Mouse (Mus musculus) layer of hippocampus, postnatal 10 days (tissue): ENCODE measurements around the gene Zfp180. TPM values are rescaled to one million over a fixed set of nuclear protein-coding genes. Genes with fewer than 3 reads are reported as not detected.

Source experiments
- total RNA-seq, 2 experiments: library from RNA; stranded (reverse); gene quantifications; 2 replicates each; pipeline ENCODE4 v1.2.3; 2021

The Zfp180 gene
- total RNA-seq, 2 experiments from 2014 or later, result 31.3 to 31.4 TPM

Other genes with a start within 250 kb of the Zfp180 start
- gene Vmn1r176, start 244.6 kb upstream of the Zfp180 start, total RNA-seq, result not detected
- not detected for gene Vmn1r177, start 215.5 kb upstream of the Zfp180 start, total RNA-seq
- gene Vmn1r178, start 189.9 kb upstream of the Zfp180 start, total RNA-seq, result not detected
- gene Vmn1r179, start 154.9 kb upstream of the Zfp180 start, total RNA-seq, result not detected
- gene Vmn1r180, start 131.3 kb upstream of the Zfp180 start, total RNA-seq, result not detected
- gene Vmn1r181, start 107.3 kb upstream of the Zfp180 start, total RNA-seq, result not detected
- not detected for gene V1rd19, start 80.2 kb upstream of the Zfp180 start, total RNA-seq
- gene Vmn1r183, start 28.7 kb upstream of the Zfp180 start, total RNA-seq, result not detected
- gene Zfp112, start 30.4 kb downstream of the Zfp180 start, total RNA-seq, result 1 to 10 TPM; 7.2 to 7.7 TPM
- 10 to 100 TPM; 18.5 to 20.5 TPM for gene Zfp235, start 52.2 kb downstream of the Zfp180 start, total RNA-seq
- 1 to 10 TPM; 4.4 to 4.6 TPM for gene Zfp114, start 93.1 kb downstream of the Zfp180 start, total RNA-seq
- 10 to 100 TPM; 11.8 to 12.1 TPM for gene Zfp111, start 129.5 kb downstream of the Zfp180 start, total RNA-seq
- 1 to 10 TPM; 4.8 to 5.3 TPM for gene Zfp109, start 155.6 kb downstream of the Zfp180 start, total RNA-seq
- 1 to 10 TPM; 5.0 to 6.3 TPM for gene Zfp108, start 172.9 kb downstream of the Zfp180 start, total RNA-seq
- gene Zfp93, start 188.5 kb downstream of the Zfp180 start, total RNA-seq, result 10 to 100 TPM; 11.0 to 13.1 TPM
- 10 to 100 TPM; 25.1 to 26.7 TPM for gene Zfp61, start 219.3 kb downstream of the Zfp180 start, total RNA-seq
- 10 to 100 TPM; 13.0 to 15.1 TPM for gene Zfp94, start 234.7 kb downstream of the Zfp180 start, total RNA-seq